Comparison of ENCODE assay signal across 25 mouse cellular contexts in the genomic region with DNA sequence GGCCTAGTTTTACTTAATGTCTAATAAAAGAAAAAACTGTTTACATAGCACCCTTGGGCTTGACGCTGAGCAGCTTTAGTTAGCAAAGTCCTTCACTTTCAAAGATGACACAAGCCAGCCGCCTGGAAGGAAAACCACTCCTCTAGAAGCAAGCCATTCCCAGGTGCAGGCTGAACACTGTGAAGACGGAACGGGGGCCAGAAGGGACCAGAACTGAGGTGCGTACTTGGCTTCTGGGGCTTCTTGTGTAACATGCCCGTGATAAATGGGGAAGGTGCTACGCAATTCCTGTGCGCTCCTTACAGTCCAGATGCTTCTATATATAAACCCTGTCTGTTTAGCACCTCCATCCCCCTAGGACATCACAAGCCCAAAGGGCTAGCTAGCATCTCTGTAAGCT. TPM values are rescaled to one million over a fixed set of nuclear protein-coding genes. Genes with fewer than 3 reads are reported as not detected.
DNase-seq lines count a peak whose midpoint lies in the region; ATAC-seq and TF ChIP-seq lines count a peak whose summit lies in the region.
"Had no signal": no experiment of that assay in that cellular context is flagged by ENCODE, and none has a peak within 500 bp of the region (broad histone marks: within the 10 kb centered on the region; RNA-seq: fewer than 3 reads in every experiment).

No protein-coding gene starts in this region.

- no peaks in the 10 kb centered on the region for H3K9me3 ChIP-seq in stomach, embryonic 15.5 days
- H3K9me3 ChIP-seq: embryonic facial prominence, embryonic 12.5 days; forebrain, embryonic 13.5 days; heart, embryonic 10.5 days; heart, embryonic 15.5 days; hindbrain, embryonic 13.5 days had no signal

- H3K4me1 ChIP-seq in stomach, embryonic 15.5 days: no peaks in the 10 kb centered on the region
- H3K4me1 ChIP-seq: embryonic facial prominence, embryonic 12.5 days; forebrain, embryonic 13.5 days; heart, embryonic 10.5 days; heart, embryonic 15.5 days had no signal

- no peak overlapping the region for H3K9ac ChIP-seq in stomach, embryonic 15.5 days
- H3K9ac ChIP-seq: embryonic facial prominence, embryonic 12.5 days; forebrain, embryonic 13.5 days; forebrain, postnatal 0 days; heart, embryonic 15.5 days; hindbrain, embryonic 13.5 days had no signal

- H3K27me3 ChIP-seq in stomach, embryonic 15.5 days (replicated peaks): no peaks in the 10 kb centered on the region
- H3K27me3 ChIP-seq: embryonic facial prominence, embryonic 12.5 days; forebrain, embryonic 13.5 days; heart, embryonic 15.5 days; hindbrain, embryonic 13.5 days; Patski had no signal

- ATAC-seq in frontal cortex, adult (ENCODE audit: low TSS enrichment): peak; percentile 42
- ATAC-seq in stomach, embryonic 15.5 days (ENCODE audit: insufficient read depth, low FRiP score, low read depth): no peak
- ATAC-seq: activated CD4-positive, CD25-positive, alpha-beta regulatory T cell, adult 4 months; forebrain, embryonic 13.5 days; forebrain, postnatal 0 days; hindbrain, postnatal 0 days; Patski had no signal

- WGBS in stomach, embryonic 15.5 days: 61% methylated on average over 8 of the region's 8 CpGs

- intact Hi-C loops in left cerebral cortex, adult 2 months (cut with DNase I): no loop called here

- H3K4me2 ChIP-seq in stomach, embryonic 15.5 days: no peak overlapping the region
- H3K4me2 ChIP-seq: embryonic facial prominence, embryonic 12.5 days; forebrain, embryonic 13.5 days; heart, embryonic 15.5 days; hindbrain, embryonic 13.5 days had no signal

- 0 out of 2 replicates have a peak overlapping the region, but pooled peaks have one; percentile 5 for H3K27ac ChIP-seq in left cerebral cortex, adult 2 months
- peak overlapping the region; percentile 14; the same call in 1 of the 2 replicates for H3K27ac ChIP-seq in stomach, embryonic 15.5 days
- H3K27ac ChIP-seq: embryonic facial prominence, embryonic 12.5 days; forebrain, embryonic 13.5 days; heart, embryonic 10.5 days; heart, embryonic 15.5 days; hindbrain, embryonic 13.5 days; hindbrain, postnatal 0 days had no signal

- DNase-seq in frontal cortex, postnatal 14 days (ENCODE audit: low spot score in 2 of 2): no peak
- DNase-seq in left cerebral cortex, adult 2 months (ENCODE audit: extremely low spot score in 1 of 2, low spot score in 2 of 2): no peak
- no peak for DNase-seq in left cerebral cortex, adult 8-10 months (ENCODE audit: low spot score in 2 of 2)
- DNase-seq in adrenal gland, postnatal 4 days (ENCODE audit: low spot score in 2 of 2): no peak
- no peak for DNase-seq in thymus, postnatal 10 days (ENCODE audit: low spot score in 2 of 2)
- DNase-seq: adrenal gland, adult 2 months; adrenal gland, postnatal 25 days; cerebellum, adult 11 months; cerebellum, adult 8-10 months; forebrain, postnatal 0 days; gastrocnemius, postnatal 36 days; heart, adult 11 months; heart, postnatal 14 days had no signal

- H3K36me3 ChIP-seq in stomach, embryonic 15.5 days: peaks cover 13% of the 10 kb centered on the region; the same call in 1 of the 2 replicates

- no peak overlapping the region for H3K4me3 ChIP-seq in left cerebral cortex, adult 2 months
- no peak overlapping the region for H3K4me3 ChIP-seq in stomach, embryonic 15.5 days (replicated peaks)
- H3K4me3 ChIP-seq: embryonic facial prominence, embryonic 12.5 days; forebrain, embryonic 13.5 days; heart, embryonic 10.5 days; heart, embryonic 15.5 days; hindbrain, embryonic 13.5 days had no signal

- TF ChIP-seq CTCF in left cerebral cortex, adult 2 months (IDR thresholded peaks at IDR 0.05): no peak

RNA-seq across cellular contexts. Expression of gene Ppp1r32, which starts 17.9 kb away (rescaled TPM):
- total RNA-seq in left cerebral cortex, adult 2 months (2021): 1 to 10 TPM in 1 of 2 experiments, under 1 TPM in 1; 0.61 to 1.3 TPM
- total RNA-seq in left cerebral cortex, adult 8-10 months (2022): 1 to 10 TPM; 1.0 to 3.1 (median 1.7) TPM
- polyA plus RNA-seq in stomach, embryonic 15.5 days (2015; fragmentation: Nextera tagmentation; extraction: Ambion mirVana): 0.19 and 0.22 TPM in 2 replicates
- 1 to 10 TPM in 1 of 2 experiments, under 1 TPM in 1; 0.87 to 1.9 TPM for total RNA-seq in adrenal gland, postnatal 4 days (2021)
- total RNA-seq: common myeloid progenitor, adult 5-6 weeks; hematopoietic stem cell, adult 5-6 weeks had no signal
- polyA plus RNA-seq: heart, embryonic 10.5 days; heart, embryonic 15.5 days had no signal

RNA-seq across cellular contexts. Expression of gene Cpsf7, which starts 24.5 kb away (rescaled TPM):
- total RNA-seq in left cerebral cortex, adult 2 months (2021): 10 to 100 TPM; 77.4 to 82.5 TPM
- 10 to 100 TPM; 74.4 to 82.2 (median 78.3) TPM for total RNA-seq in left cerebral cortex, adult 8-10 months (2022)
- 30.8 and 37.7 TPM in 2 replicates for polyA plus RNA-seq in stomach, embryonic 15.5 days (2015; fragmentation: Nextera tagmentation; extraction: Ambion mirVana)
- total RNA-seq in adrenal gland, postnatal 4 days (2021): 10 to 100 TPM; 90.2 to 90.6 TPM

RNA-seq across cellular contexts. Expression of gene Sdhaf2, which starts 25.4 kb away (rescaled TPM):
- total RNA-seq in left cerebral cortex, adult 2 months (2021): 10 to 100 TPM; 52.2 to 56.1 TPM
- total RNA-seq in left cerebral cortex, adult 8-10 months (2022): 10 to 100 TPM; 47.1 to 55.9 (median 51.2) TPM
- 52.4 and 55.3 TPM in 2 replicates for polyA plus RNA-seq in stomach, embryonic 15.5 days (2015; fragmentation: Nextera tagmentation; extraction: Ambion mirVana)
- total RNA-seq in adrenal gland, postnatal 4 days (2021): 10 to 100 TPM; 53.5 to 54.1 TPM

RNA-seq across cellular contexts. Expression of gene Lrrc10b, which starts 43.3 kb away (rescaled TPM):
- 10 to 100 TPM in 1 of 2 experiments, 1 to 10 TPM in 1; 6.9 to 15.8 TPM for total RNA-seq in left cerebral cortex, adult 2 months (2021)
- total RNA-seq in left cerebral cortex, adult 8-10 months (2022): 10 to 100 TPM; 49.9 to 67.8 (median 54.8) TPM
- polyA plus RNA-seq in stomach, embryonic 15.5 days (2015; fragmentation: Nextera tagmentation; extraction: Ambion mirVana): 0.57 and 0.91 TPM in 2 replicates
- 1 to 10 TPM; 4.4 to 4.5 TPM for total RNA-seq in adrenal gland, postnatal 4 days (2021)
- total RNA-seq: common myeloid progenitor, adult 5-6 weeks; hematopoietic stem cell, adult 5-6 weeks had no signal
- polyA plus RNA-seq: activated CD4-positive, CD25-positive, alpha-beta regulatory T cell, adult 4 months had no signal

RNA-seq across cellular contexts. Expression of gene Tmem216, which starts 55.5 kb away (rescaled TPM):
- 10 to 100 TPM; 12.3 to 12.7 TPM for total RNA-seq in left cerebral cortex, adult 2 months (2021)
- total RNA-seq in left cerebral cortex, adult 8-10 months (2022): 10 to 100 TPM; 10.9 to 13.8 (median 12.9) TPM
- polyA plus RNA-seq in stomach, embryonic 15.5 days (2015; fragmentation: Nextera tagmentation; extraction: Ambion mirVana): 36.0 and 36.6 TPM in 2 replicates
- total RNA-seq in adrenal gland, postnatal 4 days (2021): 10 to 100 TPM; 15.8 to 19.1 TPM
